Mouse (Mus musculus): Measurements from ENCODE around the gene 3110082J24Rik.

Gene 3110082J24Rik

DNA sequence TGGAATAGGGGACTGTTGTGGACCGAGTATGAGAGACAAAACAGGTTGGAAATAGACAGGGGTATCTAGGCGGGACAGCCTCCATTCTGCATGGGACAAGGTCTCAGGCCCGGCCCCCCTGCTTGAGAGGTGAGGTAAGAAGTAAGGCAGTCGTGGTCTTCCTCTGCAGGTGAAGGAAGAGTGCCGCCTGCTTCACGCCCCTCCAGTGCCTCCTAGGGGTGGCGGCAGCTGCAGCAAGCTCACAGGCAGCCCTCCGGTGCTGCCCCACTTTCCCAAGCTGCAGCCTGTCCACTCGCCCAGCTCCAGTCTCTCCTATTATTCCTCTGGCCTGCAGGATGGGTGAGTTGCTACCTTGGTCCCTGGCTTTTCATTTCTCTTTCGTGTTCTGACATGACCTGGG is 9.8 kb upstream of the 3110082J24Rik start:
- DNase-seq = no peak

DNA sequence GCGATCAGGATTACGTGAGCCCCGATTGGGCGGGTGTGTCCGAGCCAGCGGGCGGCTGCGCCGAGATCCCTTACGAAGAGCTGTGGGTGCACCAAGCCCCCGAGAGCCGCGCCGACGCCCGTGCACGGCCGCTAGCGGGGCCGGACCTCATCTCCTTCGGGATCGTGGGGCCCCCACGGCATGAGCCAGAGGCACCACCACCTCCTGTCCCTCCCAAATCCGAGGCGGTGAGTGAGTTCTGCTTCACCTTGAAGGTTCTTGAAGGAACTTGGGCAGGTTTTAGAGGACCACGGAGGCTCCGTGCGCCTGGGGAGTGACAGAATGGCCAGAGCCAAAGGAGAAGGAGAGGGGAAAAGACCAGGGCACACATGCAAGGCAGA is 8.9 kb upstream of the 3110082J24Rik start:
- DNase-seq = no peak

DNA sequence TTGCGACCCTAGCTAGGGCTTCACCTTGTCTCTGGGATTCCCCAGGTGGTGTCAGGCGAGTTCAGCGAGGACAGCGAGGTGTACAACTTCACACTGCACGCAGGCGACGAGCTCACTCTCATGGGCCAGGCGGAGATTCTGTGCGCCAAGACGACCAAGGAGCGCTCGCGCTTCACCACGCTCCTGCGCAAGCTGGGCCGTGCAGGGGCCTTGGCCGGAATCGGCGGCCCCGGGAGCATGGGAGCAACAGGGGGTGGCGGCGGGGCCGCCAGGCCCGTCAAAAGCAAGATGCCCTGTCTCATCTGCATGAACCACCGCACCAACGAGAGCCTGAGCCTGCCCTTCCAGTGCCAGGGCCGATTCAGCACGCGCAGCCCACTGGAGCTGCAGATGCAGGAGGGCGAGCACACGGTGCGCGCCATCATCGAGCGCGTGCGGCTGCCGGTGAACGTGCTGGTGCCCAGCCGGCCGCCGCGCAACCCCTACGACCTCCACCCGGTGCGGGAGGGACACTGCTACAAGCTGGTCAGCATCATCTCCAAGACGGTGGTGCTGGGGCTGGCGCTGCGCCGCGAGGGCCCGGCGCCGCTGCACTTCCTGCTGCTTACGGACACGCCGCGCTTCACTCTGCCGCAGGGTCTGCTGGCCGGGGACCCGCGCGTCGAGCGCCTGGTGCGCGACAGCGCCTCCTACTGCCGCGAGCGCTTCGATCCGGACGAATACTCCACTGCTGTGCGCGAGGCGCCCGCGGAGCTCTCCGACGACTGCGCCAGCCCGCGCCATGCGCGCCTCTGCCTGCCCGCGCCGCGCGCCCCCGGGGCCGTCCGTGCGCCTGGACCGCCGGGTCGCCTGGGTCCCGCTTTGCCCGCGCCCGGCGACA is 8.2 kb upstream of the 3110082J24Rik start:
- peak; percentile 64 to 78 for DNase-seq

DNA sequence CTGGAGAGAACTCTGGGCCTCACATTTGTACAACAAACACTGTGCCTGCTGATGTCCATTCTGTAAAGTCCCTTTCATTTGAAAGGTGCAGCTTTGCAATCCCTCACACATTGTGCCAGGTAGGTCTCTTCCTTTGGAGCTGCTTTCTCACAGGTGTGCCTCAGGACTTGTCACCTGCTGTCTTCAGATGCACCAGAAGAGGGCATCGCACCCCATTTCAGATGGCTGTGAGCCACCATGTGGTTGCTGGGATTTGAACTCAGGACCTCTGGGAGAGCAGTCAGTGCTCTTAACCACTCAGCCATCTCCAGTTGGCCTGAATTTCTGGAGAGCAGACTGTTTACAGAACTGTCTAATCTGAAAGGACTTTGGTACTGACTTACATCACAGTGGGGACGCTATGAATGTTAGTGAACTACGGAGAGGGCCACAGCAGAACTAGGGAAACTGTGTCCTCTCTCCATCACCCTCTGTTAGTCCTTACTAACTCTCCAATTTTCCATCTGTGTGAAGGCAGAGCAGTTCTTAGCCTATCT is 6.7 kb upstream of the 3110082J24Rik start:
- no peak for DNase-seq

DNA sequence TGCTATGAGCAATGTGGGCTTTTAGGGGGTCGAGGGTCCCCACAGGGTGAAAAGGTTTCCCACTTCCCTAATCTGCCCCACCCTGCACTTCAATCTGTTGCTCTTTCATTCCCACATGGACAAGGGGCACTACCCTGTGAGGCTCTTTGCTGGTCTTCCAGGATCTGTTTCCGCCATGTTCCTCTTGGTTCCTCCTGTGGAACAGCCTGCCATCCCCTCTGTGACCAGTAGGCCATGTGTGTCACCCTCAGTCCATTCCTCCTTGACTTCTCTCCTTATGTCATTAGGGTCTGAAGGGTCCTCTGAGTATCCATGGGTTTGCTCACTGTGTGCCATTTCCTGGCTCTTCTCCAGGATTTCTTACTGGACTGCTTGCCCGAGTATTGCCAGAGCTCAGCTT is 5.9 kb upstream of the 3110082J24Rik start:
- no peak for DNase-seq

DNA sequence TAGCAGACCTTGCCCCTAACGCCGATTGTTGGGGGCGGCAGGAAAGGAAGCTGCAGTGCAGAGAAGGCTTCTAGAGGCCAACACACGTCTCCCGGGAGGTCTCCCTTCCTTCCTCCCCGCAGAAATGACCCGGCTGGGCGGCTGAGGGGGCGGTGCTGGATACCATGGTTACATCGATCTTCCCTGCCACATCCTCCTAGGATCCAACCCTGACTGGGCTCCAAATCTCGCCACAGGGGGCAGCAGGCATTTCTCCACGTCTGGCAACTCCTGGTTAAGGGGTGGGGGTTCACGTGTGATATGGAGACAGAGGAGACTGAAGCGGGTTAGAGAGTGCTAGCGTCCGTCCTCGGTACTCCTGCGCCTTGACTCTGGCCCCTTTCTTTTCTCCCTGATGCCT is 5.2 kb upstream of the 3110082J24Rik start:
- peak in 1 of 2 experiments; percentile 42 for DNase-seq

DNA sequence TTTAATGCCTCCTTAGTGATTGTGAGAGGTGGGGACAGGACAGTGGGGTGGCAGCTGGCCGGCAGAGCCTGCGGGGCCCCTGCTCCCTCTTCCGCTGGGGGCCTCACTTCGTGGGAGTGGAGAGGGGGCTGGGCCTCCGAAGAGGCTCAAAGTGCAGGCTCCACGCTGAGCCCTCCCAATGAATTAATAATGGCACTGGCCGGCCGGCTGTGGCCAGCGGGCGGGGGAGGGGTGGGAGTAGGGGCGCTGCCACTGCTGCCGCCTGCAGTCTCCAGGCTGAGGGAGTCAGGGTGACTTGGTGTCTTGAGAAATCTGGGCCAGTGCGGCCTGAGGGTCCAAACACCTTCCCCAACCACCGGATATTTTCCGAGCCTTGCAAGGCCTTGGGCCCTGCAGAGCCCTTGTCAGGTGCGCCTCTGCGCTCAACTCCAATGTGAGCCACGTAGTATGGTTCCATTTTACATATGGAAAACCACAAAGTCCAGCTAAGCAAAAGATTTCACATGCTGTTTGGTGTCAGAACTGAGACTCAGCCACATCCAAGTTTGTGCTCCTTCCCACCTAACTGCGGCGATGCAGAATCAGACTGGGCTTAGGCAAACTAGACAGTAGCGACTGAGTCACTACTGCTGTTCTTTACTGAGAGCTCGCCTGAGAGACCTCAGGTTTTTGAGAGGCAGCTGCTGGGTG is 4.6 kb upstream of the 3110082J24Rik start:
- no peak for DNase-seq

DNA sequence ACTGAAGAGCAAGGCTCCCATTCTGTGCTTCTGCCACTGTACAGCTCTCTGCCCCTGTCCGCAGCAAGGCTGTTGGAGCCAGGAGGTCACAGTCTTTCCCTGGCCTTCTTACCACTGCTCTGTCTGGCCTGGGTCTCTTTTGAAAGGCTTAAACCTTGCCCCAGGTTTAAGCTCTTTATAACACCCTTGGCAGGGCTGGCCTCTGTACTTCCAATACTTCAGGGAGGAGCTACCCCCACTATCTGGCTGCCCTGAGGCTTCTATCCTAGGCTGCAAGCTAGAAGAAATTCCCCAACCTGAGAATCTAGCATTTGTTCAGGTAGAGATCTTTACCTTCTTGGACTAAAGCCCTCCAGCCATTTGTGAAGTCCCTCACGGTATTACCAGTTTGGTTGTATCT is 4.0 kb upstream of the 3110082J24Rik start:
- no peak for DNase-seq

DNA sequence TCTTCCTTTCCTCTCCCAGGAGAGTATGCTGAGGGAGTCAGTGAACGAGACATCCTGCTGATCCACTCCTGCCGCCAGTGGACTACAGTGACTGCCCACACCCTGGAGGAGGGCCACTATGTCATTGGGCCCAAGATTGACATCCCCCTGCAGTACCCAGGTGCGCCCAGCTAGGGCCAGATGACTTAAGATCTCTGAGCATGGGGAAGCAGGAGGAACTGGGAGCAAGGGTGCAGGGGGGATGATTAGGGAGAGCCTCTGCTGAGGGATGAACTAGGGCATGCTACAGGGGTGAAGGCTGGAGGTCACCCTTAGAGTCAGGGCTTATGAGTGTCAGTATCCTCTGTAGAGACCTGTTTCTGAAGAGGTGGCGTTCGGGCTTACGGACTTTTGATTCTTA is 2.3 kb upstream of the 3110082J24Rik start:
- DNase-seq = no peak

DNA sequence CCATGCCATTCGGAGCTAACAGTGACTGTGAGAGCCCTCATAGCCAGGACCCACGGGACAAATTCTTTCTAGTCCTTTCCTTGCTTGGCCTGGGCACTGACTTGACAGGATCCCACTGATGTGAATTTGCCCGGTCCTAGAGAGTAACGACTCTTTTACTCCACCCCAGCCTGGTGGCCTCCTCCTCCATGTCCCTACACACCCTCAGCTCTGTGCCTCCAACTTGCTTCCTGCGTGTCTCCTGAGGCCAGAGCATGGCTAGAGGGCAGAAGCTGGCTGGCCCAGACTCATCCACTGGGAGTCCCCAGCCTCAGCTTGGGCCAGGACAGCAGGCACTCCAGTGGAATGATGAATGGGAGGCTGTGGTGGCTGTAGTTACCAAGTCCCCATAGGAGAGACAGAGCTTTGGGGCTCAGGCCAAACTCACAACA is 1.7 kb upstream of the 3110082J24Rik start:
- DNase-seq = no peak

DNA sequence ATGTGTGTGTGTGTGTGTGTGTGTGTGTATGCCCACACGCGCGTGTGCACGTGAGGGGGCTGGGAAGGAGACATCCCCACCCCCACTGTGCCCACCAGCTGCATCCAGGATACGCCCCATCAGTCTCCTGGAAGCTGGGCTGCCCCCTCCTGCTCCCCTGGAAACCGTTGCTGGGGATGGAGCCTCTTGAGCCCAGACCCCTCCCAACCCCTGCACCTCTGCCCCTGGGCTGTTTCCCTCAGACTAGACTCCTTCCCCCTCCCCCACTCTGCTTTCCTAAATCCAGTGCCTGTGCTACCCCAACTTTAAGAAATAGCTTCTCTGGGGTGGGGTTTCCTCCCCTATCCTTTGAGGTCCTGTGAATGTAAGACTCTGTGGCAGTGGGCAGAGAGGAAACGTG is 1.3 kb upstream of the 3110082J24Rik start:
- peak in 1 of 2 experiments; percentile 3 for DNase-seq

DNA sequence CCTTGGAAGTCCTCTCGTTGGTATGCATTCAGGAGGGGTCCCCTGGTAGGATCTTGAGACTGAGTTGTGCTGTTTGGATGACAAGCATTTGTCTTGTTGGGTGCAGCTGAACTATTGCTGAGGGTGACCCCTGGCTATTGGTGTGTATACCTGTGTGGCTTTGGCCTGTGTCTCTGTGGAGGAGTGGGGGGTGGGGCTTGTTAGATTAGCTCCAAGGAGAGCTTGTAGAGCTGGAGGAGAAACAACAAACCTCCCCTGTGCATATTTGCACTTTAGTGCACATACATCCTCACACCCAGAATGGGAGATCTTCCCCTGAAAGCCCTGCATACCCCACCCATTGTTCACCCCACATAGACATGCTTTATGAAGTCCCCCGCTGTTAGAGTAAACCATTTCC is 870 bp upstream of the 3110082J24Rik start:
- DNase-seq = peak in 1 of 2 experiments; percentile 2

DNA sequence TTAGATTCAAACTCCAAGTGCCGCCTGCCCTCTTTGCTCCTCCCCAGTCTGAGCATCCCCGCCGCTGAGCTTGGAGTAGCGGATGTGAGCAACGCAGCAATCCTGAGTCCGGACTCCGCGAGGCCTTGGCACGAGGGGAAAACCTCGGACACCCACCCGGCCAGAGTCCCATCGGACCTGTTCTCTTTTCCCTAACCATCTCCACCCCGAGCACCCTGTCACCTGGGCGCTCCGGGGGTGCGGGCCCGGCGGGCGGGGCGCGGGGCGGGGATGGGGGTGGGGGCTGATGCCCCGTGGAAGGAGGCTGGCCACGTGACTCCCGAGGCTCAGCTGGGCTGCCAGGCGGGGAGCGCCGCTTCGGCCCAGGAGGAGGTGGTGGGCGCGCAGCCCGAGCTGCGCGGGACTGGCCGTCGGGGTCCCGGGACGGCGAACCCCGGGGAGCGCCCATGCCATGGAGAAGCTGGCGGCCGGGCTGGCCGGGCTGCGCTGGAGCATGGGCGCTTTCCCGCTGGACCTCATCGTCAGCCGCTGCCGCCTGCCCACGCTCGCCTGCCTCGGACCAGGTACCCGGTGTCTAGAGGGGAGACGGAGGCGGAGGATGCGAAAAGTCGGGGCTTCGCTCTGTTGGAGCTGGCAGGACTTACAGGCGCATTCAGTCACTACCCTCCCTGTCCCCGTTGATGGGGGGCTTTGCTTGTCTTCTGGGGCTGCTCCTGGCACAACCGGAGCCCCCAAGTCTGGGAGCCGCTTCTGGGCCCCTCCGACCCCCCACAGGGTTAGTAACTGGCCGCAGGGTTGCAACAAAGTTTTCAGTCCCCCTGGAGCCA is 832 bp downstream of the 3110082J24Rik start, which contains the start of gene Garem2:
TSS of gene Garem2 (plus strand) at position 321 of the 827 bp plus-strand sequence.
- peak in 1 of 2 experiments; percentile 16 for DNase-seq

DNA sequence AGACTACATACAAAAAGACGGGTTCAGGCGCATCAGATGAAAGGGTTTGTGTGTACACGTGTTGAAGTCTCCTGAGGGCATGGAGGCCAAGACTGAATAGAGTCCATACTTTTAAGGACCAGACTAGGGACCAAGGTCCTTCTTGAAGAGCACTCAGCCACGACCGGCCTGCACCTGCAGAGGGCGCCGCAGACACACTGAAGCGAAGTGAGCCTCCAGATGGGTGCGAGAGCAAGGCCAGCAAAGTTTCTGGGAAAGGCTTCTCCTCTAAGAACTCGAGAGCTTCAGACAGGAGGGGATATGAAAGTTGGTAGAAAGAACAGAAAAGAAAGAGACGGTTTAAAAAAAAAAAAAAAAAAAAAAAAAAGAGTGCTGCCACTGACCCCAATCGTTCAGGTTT is 1.5 kb downstream of the 3110082J24Rik start:
- peak; percentile 49 to 75 for DNase-seq

DNA sequence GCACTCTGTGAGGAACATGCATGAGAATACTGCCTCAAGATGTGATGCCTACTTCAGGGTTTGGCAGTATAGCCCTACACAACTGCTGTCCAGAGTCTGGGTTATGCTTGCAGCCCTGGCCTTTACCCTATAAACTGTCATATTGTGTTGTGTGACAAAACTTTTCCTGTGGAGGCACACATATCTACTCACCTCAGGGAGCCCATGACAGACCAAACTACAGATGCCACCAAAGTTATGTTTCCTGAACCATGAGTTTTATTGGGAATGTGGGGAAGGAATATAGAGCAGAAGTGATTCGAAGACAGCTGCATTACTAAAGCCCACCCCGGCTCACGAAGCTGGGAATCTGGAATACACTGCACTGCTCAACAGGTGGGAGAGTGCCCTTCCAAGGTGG is 2.5 kb downstream of the 3110082J24Rik start:
- DNase-seq = peak in 1 of 2 experiments; percentile 1

DNA sequence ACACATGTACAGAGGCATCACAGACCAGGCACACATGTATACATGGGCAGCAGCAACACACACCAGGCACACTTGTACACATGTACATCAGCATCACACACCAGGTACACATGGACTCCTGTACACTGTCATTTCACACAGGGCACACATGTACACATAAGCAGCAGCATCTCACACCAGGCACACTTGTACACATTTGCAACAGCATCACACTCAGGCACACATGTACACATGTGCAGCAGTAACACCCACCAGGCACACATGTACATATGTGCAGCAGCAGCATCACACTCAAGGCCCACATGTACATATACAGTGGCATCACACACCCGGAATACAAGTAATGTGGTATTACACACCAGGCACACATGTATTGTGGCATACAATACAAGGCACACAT is 7.6 kb downstream of the 3110082J24Rik start:
- no peak for DNase-seq

DNA sequence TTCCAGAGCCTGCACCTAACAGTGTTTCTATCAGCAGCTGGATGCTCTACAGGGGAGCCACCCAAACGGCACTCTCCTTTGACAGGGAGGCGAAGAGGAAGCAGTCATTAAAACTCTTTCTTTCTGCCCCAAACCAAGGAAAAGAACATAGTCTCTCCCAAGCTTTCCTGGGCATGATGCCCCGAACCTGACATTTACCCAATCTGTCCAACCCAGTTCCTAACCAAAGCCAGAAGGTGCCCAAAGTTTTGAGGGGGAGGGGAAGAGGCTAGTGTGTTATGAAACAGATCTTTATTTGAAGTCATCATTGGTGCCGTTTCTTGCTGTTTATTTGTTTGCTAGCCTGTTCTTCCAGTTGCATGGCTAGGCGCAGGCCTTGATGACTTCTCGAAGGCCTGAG is 10.2 kb downstream of the 3110082J24Rik start:
- DNase-seq = peak in 1 of 2 experiments; percentile 68

DNA sequence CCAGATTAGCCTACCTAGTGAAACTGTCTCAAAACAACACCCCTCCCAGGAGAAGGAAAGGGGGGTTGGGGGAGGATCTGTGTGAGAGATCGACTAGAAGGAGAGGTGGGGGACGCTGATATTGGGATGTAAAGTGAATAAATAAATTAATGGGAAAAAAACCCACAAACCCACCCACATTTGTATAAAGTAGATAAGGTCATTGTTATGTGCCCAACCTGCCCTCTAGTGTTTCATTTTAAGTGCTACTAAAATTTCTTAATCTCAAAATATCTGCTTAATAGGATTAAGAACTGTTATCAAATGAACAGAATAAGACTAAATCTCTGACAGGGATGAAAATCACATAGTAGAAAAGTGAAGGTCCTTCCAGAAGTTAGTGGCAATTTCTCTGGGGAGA is 11.5 kb downstream of the 3110082J24Rik start:
- no peak for DNase-seq

DNA sequence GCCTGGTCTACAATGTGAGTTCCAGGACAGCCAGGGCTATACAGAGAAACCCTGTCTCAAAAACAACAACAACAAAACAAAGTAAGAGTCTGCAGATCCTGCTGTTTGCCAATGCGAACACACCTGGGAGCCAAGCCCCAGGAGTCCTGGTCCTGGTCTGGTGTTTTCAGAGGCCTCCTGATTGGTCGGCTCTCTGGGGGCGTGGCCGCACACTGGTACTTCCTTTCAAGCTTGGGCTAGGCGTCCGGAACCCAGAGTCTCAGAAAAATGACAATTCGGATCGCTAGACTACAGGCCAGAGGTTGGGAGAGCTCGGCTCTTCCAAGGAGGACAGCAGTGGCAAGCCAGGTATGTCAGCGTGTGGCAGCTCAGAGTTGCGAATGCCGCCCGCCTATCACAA is 13.2 kb downstream of the 3110082J24Rik start:
- no peak for DNase-seq

DNA sequence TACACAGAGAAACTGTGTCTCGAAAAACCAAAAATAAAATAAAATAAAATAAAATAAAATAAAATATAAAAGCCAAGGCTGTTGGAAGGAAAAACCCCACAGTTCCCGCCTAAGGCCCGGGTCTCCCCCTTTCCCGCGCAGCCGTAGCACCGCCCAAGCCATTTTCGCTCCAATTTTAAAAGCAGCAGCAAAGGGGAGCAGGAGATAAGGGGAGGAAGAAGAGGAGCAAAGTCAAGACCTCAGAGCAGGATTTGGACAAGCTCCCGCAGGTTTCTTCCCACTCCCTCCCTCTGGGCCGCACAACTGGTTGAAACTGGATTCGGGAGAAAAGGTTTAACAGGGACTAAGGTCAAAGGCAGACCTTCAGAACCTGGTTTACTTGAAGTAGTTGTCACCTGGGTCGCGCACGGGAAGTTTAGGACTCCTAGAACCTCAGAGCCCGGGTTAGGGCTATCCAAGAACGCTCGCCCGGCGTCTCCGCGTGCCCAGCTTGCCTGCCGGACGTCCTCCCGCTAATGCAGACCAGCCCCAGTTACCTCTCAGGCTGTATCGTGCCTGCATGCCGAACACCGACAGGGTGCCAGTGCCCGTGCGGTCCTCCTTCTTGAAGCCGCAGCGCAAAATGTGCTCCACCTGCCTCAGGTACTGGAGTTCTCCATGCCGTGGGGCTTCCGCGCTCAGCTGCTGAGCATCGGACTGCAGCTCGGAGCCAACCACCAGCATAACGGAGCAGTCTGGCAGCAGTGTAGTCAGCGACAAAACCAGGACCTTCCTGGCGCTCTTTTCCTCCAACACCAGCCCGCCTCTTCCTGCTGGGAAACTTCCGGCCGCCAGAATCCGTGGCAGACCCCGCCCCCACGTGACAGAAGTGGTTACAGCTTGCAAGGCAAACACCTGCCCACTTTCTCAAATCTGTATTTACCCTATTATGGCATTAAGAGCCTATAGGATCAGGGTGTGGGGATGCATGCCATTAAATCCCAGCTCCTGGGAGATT is 32.8 kb downstream of the 3110082J24Rik start, which contains the start of gene Tyms:
TSS of gene Tyms (minus strand) at position 793 of the 997 bp plus-strand sequence.
- peak; percentile 67 to 74 for DNase-seq

DNA sequence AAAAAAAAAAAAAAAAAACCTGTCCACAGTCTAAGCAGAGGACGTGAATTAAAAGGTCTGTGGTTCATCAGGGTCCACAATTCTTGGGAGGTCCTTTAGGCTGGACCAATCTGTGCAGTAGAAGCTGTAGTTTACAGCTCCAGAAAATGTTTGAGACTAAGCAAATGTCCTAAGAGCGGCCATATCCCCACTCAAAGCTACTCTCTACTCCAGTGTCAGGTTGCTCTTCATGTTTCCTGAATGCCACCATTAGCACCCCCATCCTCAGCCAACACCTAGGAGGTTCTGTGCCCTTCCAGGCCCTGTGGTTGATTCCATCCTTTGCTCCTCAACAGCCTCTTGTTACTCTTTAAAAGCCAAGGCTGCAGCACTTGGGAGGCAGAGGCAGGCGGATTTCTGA is 33.5 kb downstream of the 3110082J24Rik start:
- no peak for DNase-seq

Measured in cerebellum, postnatal 25 days (tissue).